Mouse (Mus musculus): Measurements from ENCODE around the gene Mrpl1.
A peak's percentile ranks its signal among the peaks of the same experiment; 100 is the strongest.

Mrpl1 gene

DNA sequence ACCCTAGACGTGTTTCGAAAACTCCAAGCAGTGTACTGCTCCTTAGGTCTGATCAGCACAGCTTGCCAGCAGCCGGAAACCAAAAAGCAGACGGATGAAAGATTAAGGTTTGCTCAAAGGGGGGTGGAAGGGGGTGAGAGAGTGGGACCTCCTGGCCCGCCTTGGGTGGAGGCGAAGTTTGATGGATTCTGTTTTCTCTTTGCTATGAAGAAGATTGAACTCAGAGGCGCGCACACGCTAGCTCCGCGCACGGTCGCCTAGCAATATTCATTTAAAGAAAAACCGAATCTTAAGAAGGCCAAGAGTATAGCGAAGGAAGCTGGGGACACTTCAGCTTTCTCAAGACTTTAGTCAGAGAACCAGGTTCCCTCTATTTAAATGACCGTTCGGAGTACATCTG is at the start of gene Mrpl1:
Gene Mrpl1 (plus strand): TSS at position 35 of the 400 bp plus-strand sequence.
- DNase-seq (ENCODE audit: low read depth, low spot score) = peak; percentile 45

DNA sequence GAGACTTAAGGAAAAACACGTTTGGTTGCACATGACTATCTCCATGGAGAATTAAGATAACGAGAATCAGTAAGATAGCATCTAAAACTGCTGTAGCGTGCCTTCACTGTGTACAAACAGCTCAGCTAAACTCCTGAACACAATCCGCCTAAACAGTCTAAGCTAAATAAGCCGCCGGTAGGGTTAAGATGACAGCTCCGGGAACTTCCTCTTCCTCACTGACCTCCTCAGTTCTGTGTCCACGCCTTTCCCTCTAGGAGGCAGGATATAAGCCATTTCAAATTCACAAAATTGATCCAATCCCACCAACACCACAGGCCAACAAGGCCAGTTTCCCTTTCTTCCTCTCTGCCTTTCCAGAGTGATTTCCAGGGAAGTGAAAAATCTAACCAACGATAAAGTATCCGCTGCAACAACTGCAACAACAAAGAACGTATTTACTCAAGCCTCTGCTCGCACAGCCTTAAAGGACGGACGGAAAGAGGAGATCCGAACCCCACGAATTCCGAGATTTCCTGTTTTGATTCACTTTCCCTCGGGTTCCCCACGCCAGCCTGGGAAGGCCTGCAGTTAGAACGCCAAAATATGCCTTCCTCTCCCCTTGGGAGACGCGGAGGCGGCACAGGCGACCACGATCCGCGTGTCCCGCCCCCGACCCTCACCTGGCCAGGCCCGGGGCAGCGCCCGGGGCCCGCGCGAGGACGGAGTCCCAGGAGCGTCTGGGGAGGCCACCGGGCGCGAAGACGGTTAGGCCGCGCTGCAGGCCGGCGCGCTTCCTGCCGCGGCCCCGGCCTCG is 48.6 kb upstream of the Mrpl1 start:
- DNase-seq (ENCODE audit: low read depth, low spot score) = peak; percentile 58

DNA sequence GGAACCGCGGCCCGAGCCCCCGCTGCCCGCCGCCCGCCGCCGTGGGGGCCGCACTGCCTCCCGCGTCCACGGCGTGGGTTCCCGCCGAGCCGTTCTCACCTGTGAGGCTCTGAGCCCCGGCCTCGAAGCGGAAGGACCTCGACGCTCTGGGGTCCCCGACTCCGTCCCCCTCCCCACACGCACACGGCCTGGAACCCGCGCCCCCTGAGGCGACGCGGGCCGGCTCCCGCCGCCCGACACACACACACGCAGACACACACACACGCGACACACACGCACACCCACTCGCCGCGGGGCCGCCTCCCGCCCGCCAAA is 48.1 kb upstream of the Mrpl1 start:
- DNase-seq (ENCODE audit: low read depth, low spot score) = no peak

DNA sequence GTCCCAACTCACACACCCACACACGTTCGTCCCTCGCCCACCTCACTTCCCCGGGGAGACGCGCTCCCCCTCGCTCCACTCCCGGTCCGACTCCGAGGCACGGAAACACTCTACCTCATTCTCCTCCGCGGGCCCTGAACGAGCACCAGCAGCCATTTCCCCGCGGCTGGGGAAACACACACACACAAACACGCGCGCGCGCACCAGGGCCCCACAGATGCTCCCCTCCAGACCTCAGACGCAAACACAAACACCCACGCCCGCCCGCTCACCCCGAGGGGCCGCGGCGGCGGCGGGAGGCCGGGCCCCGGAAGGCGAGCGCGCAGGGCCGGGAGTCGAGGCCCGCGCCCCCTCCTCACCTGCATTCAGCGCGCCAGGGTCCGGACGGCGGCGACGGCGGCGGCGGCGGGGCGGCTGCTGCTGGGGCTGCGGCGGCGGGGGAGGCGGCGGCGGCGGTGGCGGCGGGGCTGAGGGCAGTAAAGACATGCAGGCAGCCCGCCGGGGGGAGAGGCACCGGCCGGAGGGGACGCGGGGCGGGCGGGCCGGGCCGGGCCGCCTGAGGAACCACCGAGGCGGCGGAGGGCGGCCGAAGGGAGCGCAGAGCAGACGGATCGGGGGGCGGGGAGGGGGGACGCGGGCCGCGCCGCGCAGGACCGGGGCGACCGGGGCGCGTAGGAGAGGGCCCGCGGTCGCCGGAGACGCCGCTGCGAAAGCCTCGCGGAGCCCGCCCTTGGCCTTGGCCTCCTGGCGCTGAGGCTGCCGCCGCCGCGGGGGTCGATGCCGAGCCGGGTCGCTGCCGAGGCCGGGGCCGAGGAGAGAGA is 47.5 kb upstream of the Mrpl1 start:
- DNase-seq (ENCODE audit: low read depth, low spot score) = peak; percentile 52

DNA sequence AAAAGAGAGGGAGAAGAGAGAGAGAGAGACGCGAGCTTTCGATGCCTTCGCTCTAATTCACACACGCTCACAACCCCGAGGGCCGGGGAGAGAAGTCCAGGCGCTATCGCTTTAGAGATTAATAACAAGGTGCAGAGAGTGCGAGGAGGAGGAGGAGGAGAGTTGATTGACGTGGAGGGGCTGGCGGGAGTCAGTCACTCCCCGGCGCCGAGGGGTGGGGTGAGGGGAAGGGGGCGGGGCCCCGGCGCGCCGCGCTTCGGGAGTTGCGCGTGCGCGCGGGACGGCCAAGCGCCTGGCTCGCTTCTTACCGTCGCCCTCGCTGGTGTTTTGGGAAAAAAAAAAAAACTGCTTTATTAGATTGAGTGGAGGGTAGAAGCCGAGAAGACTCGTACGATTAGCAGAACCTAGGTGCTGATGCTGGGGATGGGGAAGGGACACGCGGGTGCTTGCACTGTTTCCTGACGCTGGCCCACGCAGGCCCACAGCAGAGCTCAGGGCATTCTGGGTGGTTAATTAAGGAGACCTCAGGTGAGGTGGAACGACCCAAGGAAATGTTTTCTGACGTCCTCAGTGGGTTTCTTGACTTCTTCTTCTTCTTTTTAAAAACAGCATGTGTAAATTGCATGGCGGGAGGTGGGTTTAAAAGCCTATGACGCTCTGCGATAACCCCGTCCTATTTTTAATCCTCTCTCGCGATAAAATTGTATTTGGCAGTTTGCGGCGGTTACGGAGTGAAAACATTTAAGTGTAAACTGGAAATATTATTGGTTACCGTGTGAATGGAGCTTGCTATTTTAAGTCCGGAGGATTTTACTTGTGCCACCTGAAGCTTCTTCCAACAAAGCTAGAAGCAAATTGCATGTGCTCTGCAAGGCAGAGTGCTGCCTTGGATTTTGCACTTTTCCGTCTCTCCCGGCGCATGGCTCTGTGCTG is 46.6 kb upstream of the Mrpl1 start:
- DNase-seq (ENCODE audit: low read depth, low spot score) = peak; percentile 88

DNA sequence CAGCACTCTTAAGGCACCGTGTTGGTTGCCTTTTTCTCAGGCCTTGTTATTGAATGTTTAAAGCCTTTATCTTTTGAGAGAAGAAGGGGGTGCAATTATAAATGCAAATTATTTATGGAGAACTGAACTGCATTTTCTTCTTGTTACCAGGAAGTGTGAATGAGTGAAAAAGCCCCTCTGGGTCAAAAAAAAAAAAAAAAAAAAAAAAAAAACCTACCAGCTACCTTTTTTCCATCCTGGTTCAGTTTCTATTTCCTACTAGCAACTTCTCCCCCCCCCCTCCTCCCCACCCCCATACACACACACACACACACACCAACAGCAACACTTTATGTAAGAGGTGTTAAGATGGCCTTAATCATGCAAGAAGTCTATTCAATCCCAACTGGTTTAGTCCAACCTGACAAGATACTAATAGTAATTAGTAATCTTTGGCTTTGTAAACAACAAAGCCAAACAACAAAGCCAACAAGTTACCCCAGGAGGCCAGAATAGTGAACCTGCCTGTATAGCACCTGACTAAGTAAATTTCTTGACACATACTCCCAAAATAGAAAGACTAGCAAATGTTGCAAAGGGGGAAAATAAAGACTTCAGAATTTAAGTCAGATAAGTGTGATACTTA is 45.8 kb upstream of the Mrpl1 start:
- DNase-seq (ENCODE audit: low read depth, low spot score) = no peak

DNA sequence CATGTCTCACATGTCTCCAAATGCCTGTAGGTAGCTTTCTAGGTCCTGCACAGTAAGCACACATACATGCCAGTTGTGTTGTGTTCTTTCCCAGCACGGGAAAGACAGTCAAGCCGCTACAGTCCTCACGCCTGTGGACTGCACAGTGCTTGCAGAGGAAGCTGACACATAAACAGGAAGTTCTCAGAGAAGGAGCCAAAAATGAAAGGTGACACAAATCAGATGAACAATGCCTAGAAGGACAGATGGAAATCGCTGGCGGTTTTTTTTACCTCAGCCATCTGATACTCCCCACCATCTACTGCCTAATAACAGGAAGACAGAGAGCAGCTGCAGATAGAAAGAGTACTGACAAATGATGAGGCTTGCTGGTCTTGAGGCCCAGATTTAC is 45.3 kb upstream of the Mrpl1 start, which contains the start of gene Cnot6l:
Gene Cnot6l (minus strand): TSS at position 151 of the 391 bp plus-strand sequence.
- peak; percentile 37 for DNase-seq (ENCODE audit: low read depth, low spot score)

DNA sequence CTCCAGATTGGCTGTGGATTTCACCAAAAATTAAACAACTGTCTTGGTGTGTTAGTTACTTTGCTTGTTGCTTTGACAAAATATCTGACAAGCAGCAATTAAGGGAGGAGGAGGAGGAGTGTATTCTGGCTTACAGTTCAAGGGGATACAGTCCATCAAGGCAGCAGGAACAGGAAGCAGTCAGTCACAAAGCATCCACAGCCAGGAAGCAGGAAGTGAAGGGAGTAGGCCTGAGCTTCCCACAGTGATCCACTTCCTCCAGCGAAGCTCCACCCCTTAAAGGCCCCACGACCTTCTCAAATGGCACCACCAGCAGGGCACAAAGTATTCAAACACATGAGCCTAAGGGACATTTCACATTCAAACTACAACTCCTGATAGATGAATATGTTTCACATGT is 42.5 kb upstream of the Mrpl1 start:
- DNase-seq (ENCODE audit: low read depth, low spot score) = no peak

DNA sequence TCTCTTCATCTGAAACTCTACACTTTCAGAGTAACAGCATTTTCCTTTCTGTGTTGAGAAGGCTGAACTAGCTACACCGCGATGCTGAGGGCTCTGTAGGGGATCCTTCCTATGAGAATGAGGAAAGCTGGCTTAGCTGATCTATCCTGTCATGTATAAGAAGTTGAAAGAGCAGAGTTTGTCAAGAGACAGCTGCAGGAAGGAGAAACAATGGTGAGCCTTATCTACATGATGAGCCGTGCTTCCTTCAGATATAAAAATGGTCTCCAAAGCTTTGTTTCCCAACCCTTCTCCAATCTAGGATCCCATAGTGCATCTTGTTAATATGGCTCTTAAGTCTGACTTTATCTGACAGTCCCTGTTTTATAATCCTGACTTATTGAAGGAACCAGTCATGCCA is 38.9 kb upstream of the Mrpl1 start:
- no peak for DNase-seq (ENCODE audit: low read depth, low spot score)

DNA sequence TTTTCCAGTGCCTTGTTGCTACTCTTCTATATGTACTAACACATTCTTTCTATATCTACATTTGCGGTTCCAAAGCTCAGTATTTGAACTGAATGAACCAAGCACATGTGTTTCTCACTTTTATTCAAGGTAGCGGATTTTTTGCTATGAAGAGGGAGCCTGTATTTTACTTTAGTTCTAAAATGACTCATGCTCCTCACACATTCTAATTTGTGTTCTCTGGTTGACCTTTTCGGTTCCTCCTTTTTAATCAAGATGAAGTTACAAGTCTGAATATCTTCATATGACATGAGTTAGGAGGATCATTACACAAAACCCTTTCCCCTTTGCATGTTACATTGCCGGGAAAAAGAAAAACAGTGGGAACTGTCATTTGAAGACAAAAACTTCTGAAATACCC is 37.5 kb upstream of the Mrpl1 start:
- DNase-seq (ENCODE audit: low read depth, low spot score) = no peak

DNA sequence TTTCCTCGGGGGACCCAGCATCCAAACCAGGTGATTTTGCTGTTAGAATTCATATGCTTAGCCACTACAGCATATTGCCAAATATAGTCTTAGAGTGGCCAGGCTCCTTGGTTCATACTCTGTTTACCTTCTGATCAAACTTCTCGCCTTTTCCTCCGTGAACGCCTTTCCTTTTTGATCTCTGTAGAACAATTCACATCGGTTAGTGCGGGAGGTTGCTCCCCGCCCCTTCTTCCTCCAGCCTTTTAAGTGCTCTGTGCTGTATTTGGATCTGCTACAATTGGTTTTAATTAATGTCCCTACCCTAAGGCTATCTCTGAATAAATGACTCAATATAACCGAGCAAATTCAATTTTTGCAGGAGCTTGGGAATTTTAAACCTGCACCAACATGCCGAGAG is 33.2 kb upstream of the Mrpl1 start:
- DNase-seq (ENCODE audit: low read depth, low spot score) = no peak

DNA sequence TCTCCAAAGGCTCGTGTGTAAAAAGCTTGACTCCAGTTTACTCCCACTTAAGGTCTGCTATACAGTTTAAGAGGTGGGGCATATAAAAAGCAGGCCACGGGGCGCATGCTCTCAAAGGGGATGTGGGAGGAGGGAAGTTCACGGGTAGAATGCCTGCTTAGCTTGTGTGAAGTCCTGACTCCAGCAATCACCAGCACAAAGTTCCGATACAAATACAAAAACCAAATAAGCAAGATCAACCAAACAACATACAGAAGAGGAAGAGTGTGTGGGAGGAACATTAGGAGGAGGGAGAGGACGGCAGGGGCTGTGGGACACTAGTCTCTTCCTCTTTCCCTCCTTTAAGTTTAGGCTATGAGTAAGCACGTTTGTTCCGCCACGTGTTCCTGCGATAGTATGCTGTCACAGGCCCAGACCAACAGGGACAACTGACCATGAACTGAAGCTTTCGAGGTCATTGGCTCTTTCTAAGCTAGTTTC is 32.4 kb upstream of the Mrpl1 start:
- no peak for DNase-seq (ENCODE audit: low read depth, low spot score)

DNA sequence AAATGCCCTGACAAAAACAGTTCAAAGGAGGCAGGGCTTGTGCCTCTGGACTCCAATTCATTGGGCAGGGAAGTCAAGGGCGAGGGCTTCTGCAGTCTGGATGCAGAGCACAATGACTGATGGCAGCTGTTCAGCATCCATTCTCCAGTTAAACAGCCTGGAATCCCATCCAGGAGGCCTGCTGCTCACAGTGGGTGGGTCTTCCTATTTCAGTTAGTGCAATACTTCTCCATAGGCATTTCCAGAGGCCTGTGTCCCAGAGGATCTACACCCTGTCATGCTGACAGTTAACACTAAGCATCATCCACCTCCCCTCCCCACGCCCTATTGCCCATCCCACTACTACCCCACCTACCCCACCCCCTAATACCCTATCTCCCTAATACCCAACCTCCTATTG is 26.1 kb upstream of the Mrpl1 start:
- DNase-seq (ENCODE audit: low read depth, low spot score) = no peak

DNA sequence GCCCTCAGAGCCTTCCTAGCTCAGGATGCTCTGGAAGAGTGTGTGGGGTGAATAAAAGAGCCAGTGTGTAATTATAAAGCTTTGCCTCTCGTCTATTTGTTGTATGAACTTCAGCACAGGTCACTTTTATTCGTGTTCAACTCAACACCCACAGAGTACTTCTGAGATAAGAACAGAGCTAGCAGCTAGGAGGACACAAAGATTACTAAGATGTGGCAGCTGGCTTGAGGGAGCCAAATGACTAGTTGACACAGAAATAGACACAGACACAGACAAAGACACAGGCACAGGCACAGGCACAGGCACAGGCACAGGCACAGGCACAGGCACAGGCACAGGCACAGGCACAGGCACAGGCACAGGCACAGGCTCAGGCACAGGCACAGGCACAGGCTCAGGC is 25.3 kb upstream of the Mrpl1 start:
- no peak for DNase-seq (ENCODE audit: low read depth, low spot score)

DNA sequence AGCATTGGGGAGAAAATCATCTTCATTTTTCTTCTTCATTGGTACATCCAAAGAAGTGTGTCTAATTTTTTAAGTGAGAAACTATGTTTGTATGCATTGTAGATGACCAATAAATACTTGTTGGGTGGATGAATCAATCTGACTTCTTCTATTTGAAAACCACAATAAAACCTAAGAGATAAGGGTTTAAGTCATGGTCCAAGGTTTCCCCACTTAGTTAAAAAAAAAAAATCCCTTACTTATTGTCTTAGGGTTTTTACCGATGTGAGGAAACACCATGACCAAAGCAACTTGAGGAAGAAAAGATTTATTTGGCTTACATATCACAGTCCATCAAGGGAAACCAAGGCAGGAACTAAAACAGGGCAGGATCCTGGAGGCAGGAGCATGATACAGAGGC is 19.5 kb upstream of the Mrpl1 start:
- no peak for DNase-seq (ENCODE audit: low read depth, low spot score)

DNA sequence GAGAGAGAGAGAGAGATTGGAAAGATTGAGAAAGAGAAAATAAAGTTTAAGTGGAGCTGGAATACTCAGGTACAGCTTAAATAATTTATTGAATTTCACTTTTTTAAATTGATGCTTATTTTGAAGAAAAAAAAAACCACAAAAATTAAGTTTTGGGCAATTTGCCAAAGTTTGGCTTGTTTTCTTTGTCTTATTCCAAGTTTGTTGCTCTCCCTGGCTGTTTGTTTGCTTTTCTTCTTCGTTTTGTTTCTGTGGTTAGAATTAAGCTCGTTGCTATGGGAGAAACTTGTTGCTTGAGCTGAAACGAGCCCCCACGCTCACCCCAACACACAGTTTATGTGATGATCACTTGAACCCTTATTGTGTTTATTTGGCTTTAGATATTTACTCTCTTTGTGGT is 18.0 kb upstream of the Mrpl1 start:
- no peak for DNase-seq (ENCODE audit: low read depth, low spot score)

DNA sequence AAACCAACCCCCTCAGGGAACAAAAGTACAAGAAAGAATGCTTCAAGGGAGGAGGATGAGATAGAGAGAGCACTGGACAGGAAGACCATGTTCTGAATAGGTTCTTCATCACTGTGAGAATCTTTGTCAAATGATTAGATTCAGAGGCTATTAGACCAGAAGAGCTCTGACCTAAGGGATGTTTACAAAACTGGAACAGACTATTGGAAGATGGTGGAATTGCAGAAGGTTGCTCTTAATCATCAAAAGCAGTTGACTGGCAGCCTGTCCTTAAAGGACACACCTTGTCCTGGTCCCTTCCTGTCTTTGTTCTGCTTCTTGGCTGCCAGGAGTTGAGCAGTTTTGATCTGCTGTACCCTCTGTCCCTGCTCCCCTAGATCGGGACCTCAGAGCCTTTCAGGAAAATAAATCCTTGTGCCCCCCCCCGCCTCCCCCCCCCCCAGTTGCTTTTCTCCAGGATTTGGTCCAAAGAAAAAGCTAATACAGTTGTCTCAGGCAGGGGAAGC is 12.7 kb upstream of the Mrpl1 start:
- no peak for DNase-seq (ENCODE audit: low read depth, low spot score)

DNA sequence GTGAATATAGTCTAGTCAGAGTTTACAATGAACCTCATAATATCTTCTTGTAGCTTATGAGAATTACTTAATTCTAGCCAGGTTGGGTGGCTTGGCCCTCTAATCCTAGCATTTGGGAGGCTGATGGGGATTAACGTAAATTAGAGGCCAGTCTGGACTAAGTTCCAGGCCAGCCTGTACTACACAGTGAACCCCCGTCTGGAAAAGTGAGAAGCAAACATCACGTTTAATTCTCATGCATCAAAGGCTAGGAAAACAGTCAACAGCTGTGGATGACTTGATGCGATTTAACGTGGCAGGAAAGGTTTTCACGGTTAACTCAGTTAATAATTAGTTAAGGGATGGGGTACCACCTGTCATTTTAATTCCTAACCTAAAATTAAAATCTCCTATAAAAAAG is 11.0 kb upstream of the Mrpl1 start:
- no peak for DNase-seq (ENCODE audit: low read depth, low spot score)

DNA sequence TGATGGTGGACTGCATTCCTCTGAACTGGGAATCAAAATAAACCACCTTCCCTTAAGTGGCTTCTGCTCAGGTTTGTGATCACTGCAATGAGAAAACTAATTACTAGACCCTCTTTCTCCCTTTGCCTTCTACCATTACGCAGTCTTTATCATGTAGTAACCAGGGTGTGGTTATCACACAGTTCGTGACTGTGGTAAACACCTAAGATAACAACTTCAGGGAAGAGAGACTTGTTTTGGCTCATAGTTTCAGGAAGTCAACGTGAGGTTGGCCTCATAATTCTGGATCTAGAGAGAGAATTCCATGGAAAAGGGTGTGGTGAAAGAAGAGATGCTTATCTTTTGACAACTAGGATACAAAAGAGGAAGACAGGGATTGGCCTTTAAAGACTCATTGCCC is 9.0 kb upstream of the Mrpl1 start:
- DNase-seq (ENCODE audit: low read depth, low spot score) = no peak

DNA sequence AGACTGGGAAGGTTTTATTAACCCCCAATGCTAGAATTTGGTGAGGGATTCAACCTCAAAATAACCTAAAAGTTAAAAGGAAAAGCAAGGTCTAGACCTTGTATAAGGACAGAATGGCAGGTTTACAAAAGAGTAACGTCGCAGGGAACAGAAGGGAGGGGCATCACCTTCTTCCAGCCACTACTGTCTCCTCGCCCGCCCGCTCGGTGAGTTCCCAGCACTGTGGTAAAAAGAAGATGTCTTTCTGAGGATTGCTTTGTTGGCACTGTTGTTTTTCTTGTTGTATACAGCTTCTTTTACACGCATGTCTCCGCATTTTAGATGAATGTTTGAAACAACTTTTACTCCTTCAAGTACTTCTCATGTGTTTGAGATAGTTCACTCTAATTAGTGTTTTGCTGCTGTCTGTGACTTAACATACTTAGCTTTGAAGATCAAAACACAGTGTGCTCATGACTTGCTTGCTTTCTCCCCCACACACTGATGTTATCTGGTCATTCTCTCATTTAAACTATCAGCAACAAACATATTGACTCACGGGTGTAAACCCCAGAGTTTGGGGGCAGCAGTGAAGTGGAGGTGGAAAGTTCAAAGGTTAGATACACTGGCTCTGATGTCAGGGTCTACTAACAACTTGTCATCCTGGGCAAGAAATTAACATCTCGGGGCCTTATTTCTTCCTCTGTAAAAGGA is 7.7 kb upstream of the Mrpl1 start:
- no peak for DNase-seq (ENCODE audit: low read depth, low spot score)

DNA sequence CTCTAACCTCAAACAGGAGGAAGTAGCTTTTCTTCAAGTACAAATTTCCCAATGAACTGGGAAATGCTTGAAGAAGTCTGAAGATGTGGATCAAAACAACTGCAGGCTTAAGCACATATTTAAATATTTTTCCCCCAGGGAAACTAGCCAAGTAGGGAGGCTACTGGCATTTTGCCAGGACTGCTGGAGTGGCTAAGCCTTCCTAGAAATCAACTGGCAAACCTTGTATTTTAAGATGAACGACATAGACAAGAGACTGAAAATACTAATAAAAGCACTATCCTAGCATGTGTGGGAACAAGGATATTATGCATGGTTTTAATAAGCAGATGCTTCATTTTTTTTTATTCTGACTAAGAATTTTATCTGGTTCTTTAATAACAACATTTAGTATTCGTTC is 2.4 kb upstream of the Mrpl1 start:
- DNase-seq (ENCODE audit: low read depth, low spot score) = no peak

Data from mesoderm, embryonic 11.5 days (tissue).